Mouse (Mus musculus): ENCODE data around the gene Zfpm1. TPM values are rescaled to one million over a fixed set of nuclear protein-coding genes. Genes with fewer than 3 reads are reported as not detected.

Zfpm1 gene
- total RNA-seq, 2 experiments from 2014 or later: 8.5 to 8.8 TPM

Other genes with a start within 250 kb of the Zfpm1 start
- gene Trhr2, start 78.6 kb downstream of the Zfpm1 start, total RNA-seq (2021): not detected
- 10 to 100 TPM; 18.1 to 21.0 TPM for gene Zc3h18, start 94.5 kb downstream of the Zfpm1 start, total RNA-seq (2021)
- not detected for gene Il17c, start 139.9 kb downstream of the Zfpm1 start, total RNA-seq (2021)
- 1 to 10 TPM; 7.6 to 8.9 TPM for gene Cyba, start 150.8 kb downstream of the Zfpm1 start, total RNA-seq (2021)
- 1 to 10 TPM; 4.2 to 5.2 TPM for gene Mvd, start 161.3 kb downstream of the Zfpm1 start, total RNA-seq (2021)
- gene Snai3, start 178.6 kb downstream of the Zfpm1 start, total RNA-seq (2021): 10 to 100 TPM in 1 of 2 experiments, 1 to 10 TPM in 1; 5.4 to 11.7 TPM
- 10 to 100 TPM; 24.7 to 30.7 TPM for gene Rnf166, start 193.9 kb downstream of the Zfpm1 start, total RNA-seq (2021)
- 1 to 10 TPM; 6.7 to 7.4 TPM for gene Ctu2, start 194.0 kb downstream of the Zfpm1 start, total RNA-seq (2021)